Mouse (Mus musculus): ENCODE measurements around the gene Abca14. TPM values are rescaled to one million over a fixed set of nuclear protein-coding genes. Genes with fewer than 3 reads are reported as not detected.

The Abca14 gene
- total RNA-seq, 1 experiment: 0.09 TPM

DNA sequence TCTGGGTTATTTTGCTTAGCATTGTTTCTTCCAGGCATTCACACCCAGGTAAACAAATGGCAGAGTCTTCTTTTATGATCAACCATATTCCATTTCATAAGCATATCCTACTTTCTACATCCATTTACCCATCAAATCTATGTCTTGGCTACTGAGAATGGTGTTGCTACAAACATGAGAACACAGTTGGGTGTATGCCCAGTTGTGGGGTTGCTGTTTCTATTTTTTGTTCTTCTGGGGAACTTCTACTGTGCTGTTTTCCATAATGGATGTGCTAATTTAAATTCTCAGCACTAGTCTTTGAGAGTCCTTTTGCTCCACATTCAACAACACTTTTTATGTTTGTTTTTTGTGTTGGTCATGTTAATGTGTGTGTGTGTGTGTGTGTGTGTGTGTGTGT lies 24.8 kb downstream of the Abca14 start:
- no peaks in the 10 kb centered on the region for H3K36me3 ChIP-seq (ENCODE audit: control insufficient read depth, insufficient read depth, low read length, poor library complexity, severe bottlenecking)
- no peak for DNase-seq (ENCODE audit: low read depth, low spot score)
- no peak overlapping the region for H3K9ac ChIP-seq (ENCODE audit: insufficient read depth, low read depth, low read length, poor library complexity, severe bottlenecking)
- no peak overlapping the region for H3K4me3 ChIP-seq (ENCODE audit: insufficient read depth in 1 of 2, low read depth in 1 of 2, low read length in 2 of 2, poor library complexity in 1 of 2, severe bottlenecking in 1 of 2)
- no peaks in the 10 kb centered on the region for H3K9me3 ChIP-seq (ENCODE audit: control insufficient read depth, insufficient read depth, low read depth, low read length)
- no peak overlapping the region for H3K27ac ChIP-seq (ENCODE audit: insufficient read depth, low read depth, low read length, poor library complexity, severe bottlenecking)
- H3K4me1 ChIP-seq (ENCODE audit: control insufficient read depth in 2 of 2, insufficient read depth in 2 of 2, low read length in 2 of 2, poor library complexity in 1 of 2): no peaks in the 10 kb centered on the region
- TF ChIP-seq MAFK (IDR thresholded peaks at IDR 0.05; ENCODE audit: insufficient read depth, low read depth, low read length): no peak
- no peak for TF ChIP-seq CHD2 (IDR thresholded peaks at IDR 0.05; ENCODE audit: low read depth, low read length)
- no peak for TF ChIP-seq HCFC1 (IDR thresholded peaks at IDR 0.05; ENCODE audit: borderline replicate concordance, insufficient read depth, low read length)
- TF ChIP-seq ZNF384 (IDR thresholded peaks at IDR 0.05; ENCODE audit: low read depth, low read length): no peak
- TF ChIP-seq ZC3H11A (IDR thresholded peaks at IDR 0.05; ENCODE audit: borderline replicate concordance, low read depth, low read length): no peak
- in situ Hi-C loops (cut with MboI; ENCODE audit: low sequenced_read_pairs in 2 of 2, unreplicated experiment in 2 of 2): loop anchor here in 1 of 2 experiments (25.0 kb wide), 1 partner anchor 534 kb away; no protein-coding TSS in a partner anchor

DNA sequence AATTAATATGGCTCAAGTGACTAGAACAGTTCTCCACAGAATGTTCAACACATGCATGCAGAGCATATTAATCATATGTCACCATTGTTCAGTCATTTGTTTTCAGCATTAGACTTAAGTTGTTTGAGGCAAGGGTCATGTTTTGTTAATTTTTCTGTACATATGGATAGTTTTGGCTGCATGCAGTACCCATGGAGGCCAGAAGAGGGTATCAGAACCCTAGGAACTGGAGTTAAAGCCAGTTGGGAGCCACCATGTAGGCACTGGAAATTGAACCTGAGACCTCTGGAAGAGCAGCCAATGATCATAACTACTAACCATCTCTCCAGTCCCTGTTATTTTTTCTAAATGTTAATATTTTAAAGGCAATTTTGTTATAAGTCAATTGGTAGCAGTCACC lies 37.3 kb downstream of the Abca14 start:
- in situ Hi-C loops (cut with MboI; ENCODE audit: low sequenced_read_pairs in 2 of 2, unreplicated experiment in 2 of 2): loop anchor here in 1 of 2 experiments (10.0 to 25.0 kb wide), 2 partner anchors 84 to 521 kb away; partner anchors contain the start of gene Abca15
- Histone ChIP-seq H3K9me3 (ENCODE audit: control insufficient read depth, insufficient read depth, low read depth, low read length) (no peaks in the 10 kb centered on the region), H3K36me3 (ENCODE audit: control insufficient read depth, insufficient read depth, low read length, poor library complexity, severe bottlenecking) (no peaks in the 10 kb centered on the region), H3K4me1 (ENCODE audit: control insufficient read depth in 2 of 2, insufficient read depth in 2 of 2, low read length in 2 of 2, poor library complexity in 1 of 2) (no peaks in the 10 kb centered on the region), H3K27ac (ENCODE audit: insufficient read depth, low read depth, low read length, poor library complexity, severe bottlenecking) (no peak overlapping the region), H3K4me3 (ENCODE audit: insufficient read depth in 1 of 2, low read depth in 1 of 2, low read length in 2 of 2, poor library complexity in 1 of 2, severe bottlenecking in 1 of 2) (no peak overlapping the region), H3K9ac (ENCODE audit: insufficient read depth, low read depth, low read length, poor library complexity, severe bottlenecking) (no peak overlapping the region)
- TF ChIP-seq ZNF384 (IDR thresholded peaks at IDR 0.05; ENCODE audit: low read depth, low read length): no peak
- no peak for TF ChIP-seq MAFK (IDR thresholded peaks at IDR 0.05; ENCODE audit: insufficient read depth, low read depth, low read length)
- peak; percentile 85 for TF ChIP-seq ZC3H11A (IDR thresholded peaks at IDR 0.05; ENCODE audit: borderline replicate concordance, low read depth, low read length)
- peak; percentile 26 for DNase-seq (ENCODE audit: low read depth, low spot score)

DNA sequence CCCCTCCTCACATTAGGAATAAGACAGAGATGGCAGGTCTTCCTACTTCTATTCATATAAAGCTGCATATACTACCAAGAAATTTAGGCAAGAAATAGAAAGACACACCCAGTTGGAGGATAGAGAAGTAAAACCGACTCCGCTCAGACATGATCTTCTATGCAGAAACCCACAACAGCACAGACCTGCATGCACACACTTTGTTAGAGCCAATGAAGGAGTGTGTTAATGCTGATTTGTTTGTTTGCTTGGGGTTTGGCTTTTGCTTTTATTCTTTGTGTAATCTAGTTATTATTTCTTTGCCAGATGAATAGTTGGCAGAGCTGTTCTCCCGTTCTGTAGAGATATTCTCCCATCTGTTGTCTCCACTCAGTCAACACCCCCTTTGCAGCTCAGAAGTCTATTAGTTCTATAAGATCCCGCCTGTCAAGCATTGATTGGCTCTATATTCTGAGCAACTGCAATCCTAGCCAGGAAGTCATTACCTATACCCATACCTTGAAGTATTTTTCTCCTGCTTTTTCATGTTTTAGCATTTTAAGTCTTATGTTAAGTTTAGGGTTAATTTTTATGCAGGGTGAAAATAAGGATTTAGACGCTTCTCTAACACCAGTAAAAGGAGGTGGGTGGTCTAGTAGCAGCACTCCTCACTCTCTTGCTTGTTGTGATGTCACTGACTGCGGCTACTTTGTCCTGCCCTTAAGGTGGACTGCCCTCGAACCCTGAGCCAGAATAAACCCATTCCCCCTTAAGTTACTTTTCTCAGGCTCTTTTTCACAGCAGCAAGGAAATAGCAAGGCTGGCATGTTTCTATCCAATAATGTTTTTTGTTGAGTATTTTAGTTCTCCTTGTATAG lies 67.6 kb downstream of the Abca14 start:
- DNase-seq (ENCODE audit: low read depth, low spot score): no peak
- Histone ChIP-seq H3K4me1 (ENCODE audit: control insufficient read depth in 2 of 2, insufficient read depth in 2 of 2, low read length in 2 of 2, poor library complexity in 1 of 2) (no peaks in the 10 kb centered on the region), H3K36me3 (ENCODE audit: control insufficient read depth, insufficient read depth, low read length, poor library complexity, severe bottlenecking) (no peaks in the 10 kb centered on the region), H3K9ac (ENCODE audit: insufficient read depth, low read depth, low read length, poor library complexity, severe bottlenecking) (no peak overlapping the region), H3K4me3 (ENCODE audit: insufficient read depth in 1 of 2, low read depth in 1 of 2, low read length in 2 of 2, poor library complexity in 1 of 2, severe bottlenecking in 1 of 2) (no peak overlapping the region), H3K9me3 (ENCODE audit: control insufficient read depth, insufficient read depth, low read depth, low read length) (no peaks in the 10 kb centered on the region), H3K27ac (ENCODE audit: insufficient read depth, low read depth, low read length, poor library complexity, severe bottlenecking) (no peak overlapping the region)
- TF ChIP-seq HCFC1 (IDR thresholded peaks at IDR 0.05; ENCODE audit: borderline replicate concordance, insufficient read depth, low read length): no peak
- no peak for TF ChIP-seq ZNF384 (IDR thresholded peaks at IDR 0.05; ENCODE audit: low read depth, low read length)
- no peak for TF ChIP-seq ZC3H11A (IDR thresholded peaks at IDR 0.05; ENCODE audit: borderline replicate concordance, low read depth, low read length)
- TF ChIP-seq CHD2 (IDR thresholded peaks at IDR 0.05; ENCODE audit: low read depth, low read length): no peak
- no peak for TF ChIP-seq MAFK (IDR thresholded peaks at IDR 0.05; ENCODE audit: insufficient read depth, low read depth, low read length)
- in situ Hi-C loops (cut with MboI; ENCODE audit: low sequenced_read_pairs in 2 of 2, unreplicated experiment in 2 of 2): no loop called here

DNA sequence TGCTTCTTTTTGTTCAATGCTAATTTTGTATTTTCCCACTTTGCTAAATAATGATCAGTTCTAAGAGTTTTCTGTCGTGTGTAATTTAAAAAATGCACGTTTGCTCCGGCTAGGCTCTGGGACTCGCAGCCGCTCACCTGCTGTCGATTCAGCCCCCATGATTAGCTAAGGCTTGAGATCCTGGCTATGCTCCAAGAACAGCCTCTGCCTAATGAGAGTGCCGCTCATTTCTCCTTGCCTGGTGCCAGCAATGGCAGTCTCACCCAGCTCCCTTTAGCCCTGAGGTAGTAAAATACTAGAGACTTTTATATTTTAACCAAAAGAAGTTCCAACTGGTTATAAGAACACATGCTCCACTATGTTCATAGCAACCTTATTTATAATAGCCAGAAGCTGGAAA lies 68.3 kb downstream of the Abca14 start:
- Histone ChIP-seq H3K27ac (ENCODE audit: insufficient read depth, low read depth, low read length, poor library complexity, severe bottlenecking) (no peak overlapping the region), H3K4me1 (ENCODE audit: control insufficient read depth in 2 of 2, insufficient read depth in 2 of 2, low read length in 2 of 2, poor library complexity in 1 of 2) (no peaks in the 10 kb centered on the region), H3K9me3 (ENCODE audit: control insufficient read depth, insufficient read depth, low read depth, low read length) (no peaks in the 10 kb centered on the region), H3K9ac (ENCODE audit: insufficient read depth, low read depth, low read length, poor library complexity, severe bottlenecking) (no peak overlapping the region), H3K4me3 (ENCODE audit: insufficient read depth in 1 of 2, low read depth in 1 of 2, low read length in 2 of 2, poor library complexity in 1 of 2, severe bottlenecking in 1 of 2) (no peak overlapping the region), H3K36me3 (ENCODE audit: control insufficient read depth, insufficient read depth, low read length, poor library complexity, severe bottlenecking) (no peaks in the 10 kb centered on the region)
- TF ChIP-seq ZC3H11A (IDR thresholded peaks at IDR 0.05; ENCODE audit: borderline replicate concordance, low read depth, low read length): no peak
- TF ChIP-seq ZNF384 (IDR thresholded peaks at IDR 0.05; ENCODE audit: low read depth, low read length): no peak
- TF ChIP-seq MAFK (IDR thresholded peaks at IDR 0.05; ENCODE audit: insufficient read depth, low read depth, low read length): no peak
- no peak for TF ChIP-seq CHD2 (IDR thresholded peaks at IDR 0.05; ENCODE audit: low read depth, low read length)
- TF ChIP-seq HCFC1 (IDR thresholded peaks at IDR 0.05; ENCODE audit: borderline replicate concordance, insufficient read depth, low read length): no peak
- no peak for DNase-seq (ENCODE audit: low read depth, low spot score)
- in situ Hi-C loops (cut with MboI; ENCODE audit: low sequenced_read_pairs in 2 of 2, unreplicated experiment in 2 of 2): no loop called here
